In the genomic region with DNA sequence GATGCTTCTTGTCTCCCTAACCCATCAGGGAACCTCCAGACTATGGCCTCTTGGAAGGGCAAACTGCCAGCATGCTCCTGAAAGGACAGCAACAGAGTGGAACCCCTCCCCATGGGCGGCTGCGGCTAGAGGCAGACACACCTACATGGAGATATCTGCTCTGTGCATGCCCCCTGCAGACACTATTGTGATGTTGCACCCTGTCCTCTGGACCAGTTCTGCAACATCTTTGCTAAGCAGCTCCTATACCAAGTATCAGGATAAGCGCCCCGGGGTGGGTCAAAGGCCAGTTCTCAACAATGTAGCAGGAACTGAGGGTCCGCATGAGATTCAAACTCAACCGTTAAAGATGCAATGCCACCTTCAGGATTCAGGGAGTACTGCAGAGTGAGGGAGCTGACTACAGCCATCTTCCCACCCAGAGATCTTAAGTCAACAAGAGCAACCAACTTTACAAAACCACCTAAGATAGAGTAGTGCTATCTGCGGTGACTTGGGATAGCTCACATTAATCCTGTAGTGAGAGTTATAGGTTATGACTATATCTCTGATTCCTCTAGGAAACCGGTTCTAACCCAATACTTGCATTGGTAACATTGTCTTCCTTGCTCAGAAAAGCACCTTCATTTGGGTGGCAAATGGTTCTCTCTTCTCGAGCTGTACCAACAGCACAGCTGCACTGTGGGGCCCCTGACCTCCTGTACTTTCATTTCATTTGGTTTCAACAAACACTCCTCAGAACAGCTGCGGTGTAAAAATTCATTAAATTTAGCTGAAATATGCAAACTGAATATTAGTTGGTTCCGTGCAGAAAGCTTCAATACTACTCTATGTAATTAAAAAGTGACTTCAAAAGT, we compare ENCODE assay signal across 8 mouse cellular contexts. TPM values are rescaled to one million over a fixed set of nuclear protein-coding genes. Genes with fewer than 3 reads are reported as not detected.
DNase-seq lines count a peak whose midpoint lies in the region; ATAC-seq and TF ChIP-seq lines count a peak whose summit lies in the region.

No protein-coding gene starts in this region.

- H3K4me1 ChIP-seq in ES-E14 (ENCODE audit: control insufficient read depth in 2 of 2, insufficient read depth in 2 of 2, low read length in 2 of 2, poor library complexity in 1 of 2): no peaks in the 10 kb centered on the region
- no peaks in the 10 kb centered on the region for H3K4me1 ChIP-seq in kidney, adult 2 months (ENCODE audit: control insufficient read depth, insufficient read depth, low read length)
- H3K4me1 ChIP-seq in liver, postnatal 0 days (ENCODE audit: insufficient read depth): peaks cover 4% of the 10 kb centered on the region
- H3K4me1 ChIP-seq in small intestine, adult 2 months (ENCODE audit: control insufficient read depth, insufficient read depth, insufficient read length, low read length): peaks cover 3% of the 10 kb centered on the region; the same call in 1 of the 2 replicates

- H3K36me3 ChIP-seq in C2C12 (ENCODE audit: control insufficient read depth, insufficient read depth): no peaks in the 10 kb centered on the region
- H3K36me3 ChIP-seq in ES-E14 (ENCODE audit: control insufficient read depth, insufficient read depth, low read length, poor library complexity, severe bottlenecking): no peaks in the 10 kb centered on the region
- no peaks in the 10 kb centered on the region for H3K36me3 ChIP-seq in kidney, adult 2 months (ENCODE audit: control insufficient read depth, insufficient read depth, low read length)
- H3K36me3 ChIP-seq in liver, postnatal 0 days (replicated peaks; ENCODE audit: insufficient read depth, low read length): no peaks in the 10 kb centered on the region
- H3K36me3 ChIP-seq in small intestine, adult 2 months (ENCODE audit: control insufficient read depth, insufficient read depth, low read length): no peaks in the 10 kb centered on the region

- peak; percentile 79 for ATAC-seq in granulocyte monocyte progenitor cell, adult 5-6 weeks (replicated peaks; ENCODE audit: poor library complexity, severe bottlenecking)
- ATAC-seq in liver, postnatal 0 days: peak; percentile 95

- WGBS in kidney, adult 2 months: 42% methylated on average over 11 of the region's 11 CpGs
- 35% methylated on average over 11 of the region's 11 CpGs for WGBS in liver, postnatal 0 days (ENCODE audit: insufficient replicate concordance)
- WGBS in small intestine, adult 2 months: 31% methylated on average over 11 of the region's 11 CpGs

- peak; percentile 11 for TF ChIP-seq CTCF in C2C12 (IDR thresholded peaks at IDR 0.05; ENCODE audit: control insufficient read depth, insufficient read depth, insufficient read length)
- TF ChIP-seq CTCF in kidney, adult 2 months (conservative IDR thresholded peaks at IDR 0.05; ENCODE audit: insufficient read depth, insufficient read length, low read depth, low read length): peak; percentile 78
- TF ChIP-seq CTCF in liver, postnatal 0 days (IDR thresholded peaks at IDR 0.05; ENCODE audit: low read depth): peak; percentile 78
- TF ChIP-seq CTCF in small intestine, adult 2 months (IDR thresholded peaks at IDR 0.05; ENCODE audit: extremely low read depth, insufficient read length, insufficient replicate concordance, low read depth, low read length): peak; percentile 83; the same call in 1 of the 2 replicates

- TF ChIP-seq POLR2A in kidney, adult 2 months (IDR thresholded peaks at IDR 0.05; ENCODE audit: low read depth, low read length): no peak
- no peak for TF ChIP-seq POLR2A in small intestine, adult 2 months (IDR thresholded peaks at IDR 0.05; ENCODE audit: low read depth, low read length)

- no peak overlapping the region for H3K9ac ChIP-seq in ES-E14 (ENCODE audit: insufficient read depth, low read depth, low read length, poor library complexity, severe bottlenecking)
- H3K9ac ChIP-seq in liver, postnatal 0 days (replicated peaks): no peak overlapping the region

- H3ac ChIP-seq in C2C12 (ENCODE audit: control insufficient read depth, insufficient read length, low read depth): no peak overlapping the region

- in situ Hi-C loops in ES-E14 (cut with MboI; ENCODE audit: low sequenced_read_pairs in 2 of 2, unreplicated experiment in 2 of 2): no loop called here

- no peaks in the 10 kb centered on the region for H3K9me3 ChIP-seq in ES-E14 (ENCODE audit: control insufficient read depth, insufficient read depth, low read depth, low read length)
- no peaks in the 10 kb centered on the region for H3K9me3 ChIP-seq in liver, postnatal 0 days (ENCODE audit: low read length)

- no peaks in the 10 kb centered on the region for H3K79me3 ChIP-seq in C2C12 (ENCODE audit: low read depth)

- H3K27ac ChIP-seq in ES-E14 (ENCODE audit: insufficient read depth, low read depth, low read length, poor library complexity, severe bottlenecking): no peak overlapping the region
- H3K27ac ChIP-seq in kidney, adult 2 months (ENCODE audit: insufficient read depth, low read depth, low read length): no peak overlapping the region
- no peak overlapping the region for H3K27ac ChIP-seq in liver, postnatal 0 days (ENCODE audit: low read depth)
- H3K27ac ChIP-seq in small intestine, adult 2 months (ENCODE audit: insufficient read depth, low read depth, low read length): peak overlapping the region; percentile 36

- peak overlapping the region; percentile 59 for H3K4me2 ChIP-seq in liver, postnatal 0 days (ENCODE audit: low read depth, low read length)

- TF ChIP-seq EP300 in liver, postnatal 0 days (IDR thresholded peaks at IDR 0.05; ENCODE audit: low read depth): no peak

- H3K27me3 ChIP-seq in C2C12 (ENCODE audit: control insufficient read depth, insufficient read depth, insufficient read length): no peaks in the 10 kb centered on the region
- no peaks in the 10 kb centered on the region for H3K27me3 ChIP-seq in kidney, adult 2 months (replicated peaks; ENCODE audit: control insufficient read depth, insufficient read depth, low read length)
- H3K27me3 ChIP-seq in liver, postnatal 0 days (ENCODE audit: insufficient read depth, low read length): peaks cover 7% of the 10 kb centered on the region; the same call in 1 of the 2 replicates
- no peaks in the 10 kb centered on the region for H3K27me3 ChIP-seq in small intestine, adult 2 months (ENCODE audit: control insufficient read depth, insufficient read depth, low read length)

- no peaks in the 10 kb centered on the region for H3K79me2 ChIP-seq in C2C12 (ENCODE audit: control insufficient read depth, insufficient read depth)

- H3K4me3 ChIP-seq in C2C12 (ENCODE audit: insufficient read depth, poor library complexity, severe bottlenecking): no peak overlapping the region
- peak overlapping the region in 1 of 2 experiments; percentile 5; a peak in 1 of 4 replicates for H3K4me3 ChIP-seq in ES-E14 (ENCODE audit: insufficient read depth in 1 of 2, low read depth in 1 of 2, low read length in 2 of 2, poor library complexity in 1 of 2, severe bottlenecking in 1 of 2)
- no peak overlapping the region for H3K4me3 ChIP-seq in kidney, adult 2 months (ENCODE audit: insufficient read depth, low read depth, low read length)
- H3K4me3 ChIP-seq in liver, postnatal 0 days (ENCODE audit: low read depth, low read length): peak overlapping the region; percentile 24
- peak overlapping the region; percentile 25; the same call in 1 of the 2 replicates for H3K4me3 ChIP-seq in small intestine, adult 2 months (ENCODE audit: low read depth, low read length)

- peak; percentile 47 for DNase-seq in ES-E14 (ENCODE audit: low read depth, low spot score)
- DNase-seq in cerebellum, adult 11-12 months: peak; percentile 8
- peak; percentile 85 for DNase-seq in kidney, adult 2 months
- peak; percentile 74 for DNase-seq in liver, postnatal 0 days
- no peak for DNase-seq in Muller cell, postnatal 12 days (ENCODE audit: inconsistent ontology term)

TF ChIP-seq in C2C12, 6 proteins besides CTCF, POLR2A, EP300 and RAD21:
- TF ChIP-seq MYOG (IDR thresholded peaks at IDR 0.05; ENCODE audit: control insufficient read depth, extremely low read depth, insufficient read length) (no peak), FOSL1 (IDR thresholded peaks at IDR 0.05; ENCODE audit: insufficient read depth, low read length, poor library complexity, severe bottlenecking) (no peak), USF1 (IDR thresholded peaks at IDR 0.05; ENCODE audit: low read depth) (no peak), MAX (IDR thresholded peaks at IDR 0.05) (no peak), MYOD1 (IDR thresholded peaks at IDR 0.05; ENCODE audit: control insufficient read depth, insufficient read length, low read depth) (no peak), CEBPB (IDR thresholded peaks at IDR 0.05; ENCODE audit: low read depth) (no peak)
TF ChIP-seq in C2C12: peak in this region for 0.

TF ChIP-seq in ES-E14, 5 proteins besides CTCF, POLR2A, EP300 and RAD21:
- TF ChIP-seq MAFK (IDR thresholded peaks at IDR 0.05; ENCODE audit: insufficient read depth, low read depth, low read length) (no peak), ZNF384 (IDR thresholded peaks at IDR 0.05; ENCODE audit: low read depth, low read length) (no peak), CHD2 (IDR thresholded peaks at IDR 0.05; ENCODE audit: low read depth, low read length) (no peak), ZC3H11A (IDR thresholded peaks at IDR 0.05; ENCODE audit: borderline replicate concordance, low read depth, low read length) (no peak), HCFC1 (IDR thresholded peaks at IDR 0.05; ENCODE audit: borderline replicate concordance, insufficient read depth, low read length) (no peak)

RNA-seq across cellular contexts. Expression of a gene that starts 52.2 kb away (rescaled TPM):
- 225 TPM for polyA plus RNA-seq in C2C12 (2012; fragmentation: generic; extraction: Trizol)
- total RNA-seq in ES-E14 (2012; rRNA removed): 191 and 236 TPM in 2 replicates
- total RNA-seq in granulocyte monocyte progenitor cell, adult 5-6 weeks (2014; fragmentation: Nextera tagmentation): 98.6 and 101 TPM in 2 replicates
- 71.0 and 81.4 TPM in 2 replicates for total RNA-seq in granulocyte monocyte progenitor cell, adult 5-6 weeks (2017)
- polyA plus RNA-seq in kidney, adult 2 months (2012; rRNA removed): 91.3 and 109 TPM in 2 replicates
- 80.6 and 87.0 TPM in 2 replicates for polyA plus RNA-seq in liver, postnatal 0 days (2015; fragmentation: Nextera tagmentation; extraction: Ambion mirVana)
- polyA plus RNA-seq in small intestine, adult 2 months (2012; rRNA removed): 132 and 222 TPM in 2 replicates

RNA-seq across cellular contexts. Expression of a gene that starts 54.1 kb away (rescaled TPM):
- 7.1 TPM for polyA plus RNA-seq in C2C12 (2012; fragmentation: generic; extraction: Trizol)
- total RNA-seq in ES-E14 (2012; rRNA removed): 2.5 and 3.4 TPM in 2 replicates
- total RNA-seq in granulocyte monocyte progenitor cell, adult 5-6 weeks (2014; fragmentation: Nextera tagmentation): 6.1 and 11.6 TPM in 2 replicates
- 5.9 and 7.9 TPM in 2 replicates for total RNA-seq in granulocyte monocyte progenitor cell, adult 5-6 weeks (2017)
- 7.6 and 7.8 TPM in 2 replicates for polyA plus RNA-seq in kidney, adult 2 months (2012; rRNA removed)
- 13.9 and 16.0 TPM in 2 replicates for polyA plus RNA-seq in liver, postnatal 0 days (2015; fragmentation: Nextera tagmentation; extraction: Ambion mirVana)
- polyA plus RNA-seq in small intestine, adult 2 months (2012; rRNA removed): 1.1 and 2.0 TPM in 2 replicates

Comparison
In these comparisons a context has a peak if more than half of its experiments do, and no peak if none do; other contexts are left out.
1. H3K4me3 ChIP-seq: peak in liver, postnatal 0 days (single experiment) and small intestine, adult 2 months (single experiment); none in C2C12 (single experiment) and kidney, adult 2 months (single experiment).
2. CTCF ChIP-seq: peak in every context shown above with its lines; median percentile 83 in small intestine, adult 2 months; 78 in kidney, adult 2 months; 78 in liver, postnatal 0 days; 11 in C2C12.